In the genomic region with DNA sequence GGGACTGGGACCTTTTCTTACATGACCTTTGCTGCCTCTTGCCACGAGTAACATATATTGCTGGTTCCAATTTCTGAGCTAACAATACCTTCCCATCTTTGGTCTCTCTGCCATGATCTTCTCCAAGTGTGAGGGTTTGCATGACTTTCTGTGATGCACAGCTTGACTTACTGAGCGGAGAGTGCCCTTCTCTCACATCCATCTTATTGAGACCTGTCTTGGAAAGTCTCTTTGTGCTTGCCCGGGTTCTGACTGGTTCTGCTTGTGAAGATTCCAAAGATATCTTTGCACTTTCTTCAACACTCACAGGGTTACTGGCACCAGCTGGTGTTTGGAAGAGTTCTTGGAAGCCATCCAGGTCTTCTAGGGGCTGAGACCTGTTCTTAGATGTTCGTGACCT, we compare ENCODE assay signal across 20 mouse cellular contexts.
"Had no signal": no experiment of that assay in that cellular context is flagged by ENCODE, and none has a peak within 500 bp of the region (broad histone marks: within the 10 kb centered on the region; RNA-seq: fewer than 3 reads in every experiment).

No protein-coding gene starts in this region.

- H3K4me3 ChIP-seq: gastrocnemius, adult 2 months; heart, adult 2 months; hindbrain, embryonic 10.5 days; hindbrain, embryonic 12.5 days; intestine, embryonic 15.5 days; layer of hippocampus, adult 2 months; left cerebral cortex, adult 2 months; limb, embryonic 10.5 days; limb, embryonic 12.5 days had no signal

- DNase-seq: gastrocnemius, adult 2 months; gastrocnemius, postnatal 10 days; gastrocnemius, postnatal 25 days; heart, adult 2 months; heart, postnatal 10 days; heart, postnatal 4 days; kidney, adult 18-20 months; kidney, adult 8-10 months; kidney, postnatal 10 days; kidney, postnatal 25 days; kidney, postnatal 4 days; liver had no signal

- H3K27ac ChIP-seq: gastrocnemius, adult 2 months; heart, adult 2 months; hindbrain, embryonic 10.5 days; hindbrain, embryonic 12.5 days; hindbrain, embryonic 14.5 days; intestine, embryonic 15.5 days; layer of hippocampus, adult 2 months; left cerebral cortex, adult 2 months; limb, embryonic 10.5 days; limb, embryonic 12.5 days had no signal

- H3K4me1 ChIP-seq: hindbrain, embryonic 10.5 days; hindbrain, embryonic 12.5 days; limb, embryonic 10.5 days; limb, embryonic 12.5 days had no signal

- H3K9me3 ChIP-seq: hindbrain, embryonic 10.5 days; hindbrain, embryonic 12.5 days; intestine, embryonic 15.5 days; limb, embryonic 10.5 days; limb, embryonic 12.5 days had no signal

- H3K27me3 ChIP-seq: hindbrain, embryonic 12.5 days; intestine, embryonic 15.5 days; limb, embryonic 12.5 days had no signal
